Mouse (Mus musculus) kidney, adult 2 months (tissue): ENCODE measurements around the gene Coro1c.

ENCODE experiments used
- CTCF ChIP-seq: fragments of 200-500 bp; conservative IDR thresholded peaks from 2 replicates; pipeline ENCODE4 v1.5.1; 2011; ENCODE audit warnings: low read depth, mild to moderate bottlenecking, control low read depth, low read length, moderate library complexity, mixed read lengths; ENCODE audit not compliant: insufficient read depth, insufficient read length
- POLR2A ChIP-seq: fragments of 200-500 bp; IDR thresholded peaks from one replicate; pipeline ENCODE4 v1.6.1; 2011; ENCODE audit warnings: low read depth, low read length, control low read depth

DNA sequence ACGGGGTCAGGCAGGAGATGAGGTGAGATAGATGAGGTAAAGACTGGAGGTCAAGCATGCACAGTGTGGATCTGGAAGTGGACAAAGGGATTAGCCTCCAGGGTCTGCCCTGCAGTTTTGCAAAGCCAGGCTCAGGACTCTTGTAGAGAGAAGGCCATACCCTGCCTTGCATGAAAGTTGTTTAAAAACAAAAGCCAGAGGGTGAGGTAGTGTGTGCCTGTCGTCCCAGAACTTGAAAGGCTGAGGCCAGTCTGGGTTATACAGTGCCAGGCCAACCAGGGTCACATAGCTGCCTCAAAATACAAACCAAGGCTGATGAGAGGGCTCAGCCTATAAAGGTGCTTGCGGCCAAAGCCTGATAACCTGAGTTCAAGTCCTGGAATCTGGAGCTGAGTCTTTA, 76.8 kb downstream of the Coro1c start:
- TF ChIP-seq CTCF (no peak), POLR2A (no peak)
